Comparison of ENCODE assay signal across 17 mouse cellular contexts in the genomic region with DNA sequence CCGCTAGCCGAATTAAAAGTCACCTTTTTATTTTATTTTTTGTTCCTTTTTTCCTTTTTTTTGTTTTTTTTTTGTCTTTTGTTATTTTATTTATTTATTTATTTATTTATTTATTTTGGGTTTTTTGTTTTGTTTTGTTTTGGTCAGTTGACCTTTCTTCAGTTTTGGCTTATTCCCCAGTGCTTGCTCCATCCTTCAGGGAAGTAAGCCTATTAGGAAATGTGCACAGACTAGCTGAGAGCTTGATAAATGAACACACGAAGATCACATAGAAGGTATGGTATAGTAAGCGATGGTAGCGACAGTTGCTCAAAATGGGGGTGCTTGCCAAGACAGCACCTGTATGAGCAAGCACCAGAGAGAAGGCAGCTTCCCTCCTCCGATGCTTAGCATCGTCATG. TPM values are rescaled to one million over a fixed set of nuclear protein-coding genes. Genes with fewer than 3 reads are reported as not detected.
"Had no signal": no experiment of that assay in that cellular context is flagged by ENCODE, and none has a peak within 500 bp of the region (broad histone marks: within the 10 kb centered on the region; RNA-seq: fewer than 3 reads in every experiment).

No protein-coding gene starts in this region.

- H3K4me1 ChIP-seq: lung, embryonic 15.5 days; midbrain, embryonic 12.5 days; neural tube, embryonic 12.5 days; stomach, embryonic 15.5 days had no signal

- H3K9ac ChIP-seq: liver, postnatal 0 days; lung, embryonic 15.5 days; midbrain, embryonic 12.5 days; neural tube, embryonic 12.5 days; stomach, embryonic 15.5 days had no signal

- H3K4me3 ChIP-seq: lung, embryonic 15.5 days; megakaryocyte, embryonic 14.5 days; midbrain, embryonic 12.5 days; neural tube, embryonic 12.5 days; stomach, embryonic 15.5 days had no signal

- H3K27me3 ChIP-seq: lung, embryonic 15.5 days; megakaryocyte, embryonic 14.5 days; midbrain, embryonic 12.5 days; neural tube, embryonic 12.5 days; stomach, embryonic 15.5 days had no signal

- DNase-seq: midbrain, embryonic 14.5 days; right cerebral cortex, postnatal 14 days; thymus, adult 2 months; thymus, postnatal 25 days; thymus, postnatal 4 days had no signal

- H3K27ac ChIP-seq: lung, embryonic 15.5 days; macrophage; midbrain, embryonic 12.5 days; neural tube, embryonic 12.5 days; stomach, embryonic 15.5 days; stomach, postnatal 0 days had no signal

- H3K9me3 ChIP-seq: lung, embryonic 15.5 days; megakaryocyte, embryonic 14.5 days; midbrain, embryonic 12.5 days; neural tube, embryonic 12.5 days; stomach, embryonic 15.5 days had no signal

RNA-seq across cellular contexts. Expression of gene Hspb2, which starts 45.5 kb away (rescaled TPM):
- total RNA-seq: megakaryocyte progenitor cell, adult 5-6 weeks; monocyte, adult 5-6 weeks; neutrophil, adult 5-6 weeks had no signal
- polyA plus RNA-seq: macrophage; neural tube, embryonic 14.5 days had no signal

RNA-seq across cellular contexts. Expression of gene Cryab, which starts 46.5 kb away (rescaled TPM):
- total RNA-seq: monocyte, adult 5-6 weeks; neutrophil, adult 5-6 weeks had no signal
